Mouse (Mus musculus) cortical plate, adult 2 months (tissue): Measurements from ENCODE around the gene Abcc8.

Experiments used
- CTCF ChIP-seq: fragments of 200-500 bp; IDR thresholded peaks from 2 replicates; pipeline ENCODE4 v1.5.1; 2011; ENCODE audit warnings: mild to moderate bottlenecking, control low read depth, low read length; ENCODE audit not compliant: insufficient read depth; ENCODE audit errors: extremely low read depth
- POLR2A ChIP-seq: fragments of 200-500 bp; IDR thresholded peaks from 2 replicates; pipeline ENCODE4 v1.6.1; 2011; ENCODE audit warnings: mild to moderate bottlenecking, low read length, control low read depth; ENCODE audit not compliant: insufficient read depth; ENCODE audit errors: extremely low read depth

- TF ChIP-seq CTCF = no peak
- TF ChIP-seq POLR2A = peak; percentile 58; the same call in 1 of the 2 replicates
Measured at GRCm38 (mm10) chr7:46179431-46180275, at the start of gene Abcc8.
